Mouse (Mus musculus): ENCODE results near the gene Scrn2.

GRCm38 (mm10) chr11:97048090-97048650 is 18.4 kb downstream of the Scrn2 start:
- TF ChIP-seq BHLHE40 (IDR thresholded peaks at IDR 0.05; ENCODE audit: borderline replicate concordance, low read depth, low read length) (no peak), POLR2AphosphoS5 (IDR thresholded peaks at IDR 0.05; ENCODE audit: borderline replicate concordance, low read depth, low read length) (no peak), POLR2A (IDR thresholded peaks at IDR 0.05; ENCODE audit: control insufficient read depth in 1 of 2, insufficient read depth in 1 of 2, low read depth in 1 of 2, low read length in 2 of 2, poor library complexity in 1 of 2) (no peak), CTCF (IDR thresholded peaks at IDR 0.05 in 2 of 3, conservative IDR thresholded peaks at IDR 0.05 in 1 of 3; ENCODE audit: control insufficient read depth in 1 of 3, insufficient read depth in 1 of 3, low read depth in 2 of 3, low read length in 3 of 3, poor library complexity in 1 of 3, severe bottlenecking in 1 of 3) (no peak), ETS1 (IDR thresholded peaks at IDR 0.05; ENCODE audit: low read depth, low read length) (no peak), MYC (IDR thresholded peaks at IDR 0.05; ENCODE audit: low read depth, low read length) (no peak), EP300 (IDR thresholded peaks at IDR 0.05; ENCODE audit: low read depth in 1 of 2, low read length in 2 of 2) (no peak)

Measured in MEL (cell line).